Mouse (Mus musculus): Measurements from ENCODE around the gene Ggcx.
A peak's percentile ranks its signal among the peaks of the same experiment; 100 is the strongest.

Gene Ggcx

GRCm38 (mm10) chr6:72414076-72414756, at the start of gene Ggcx:
Gene Ggcx (plus strand): TSS chr6:72414308.
- DNase-seq (ENCODE audit: low read depth), result peak; percentile 82

- DNase-seq (ENCODE audit: low read depth), result no peak
Observed at GRCm38 (mm10) chr6:72364985-72365384, 49.1 kb upstream of the Ggcx start.

- no peak for DNase-seq (ENCODE audit: low read depth)
Observed at GRCm38 (mm10) chr6:72366304-72366703, 47.8 kb upstream of the Ggcx start.

GRCm38 (mm10) chr6:72366844-72367443, 47.2 kb upstream of the Ggcx start, which contains the start of gene Rnf181:
Gene Rnf181 (minus strand): TSS chr6:72366956.
- DNase-seq (ENCODE audit: low read depth), result no peak

- DNase-seq (ENCODE audit: low read depth), result no peak
Observed at GRCm38 (mm10) chr6:72367460-72367974, 46.6 kb upstream of the Ggcx start.

GRCm38 (mm10) chr6:72369557-72369956, 44.6 kb upstream of the Ggcx start:
- no peak for DNase-seq (ENCODE audit: low read depth)

GRCm38 (mm10) chr6:72370091-72370490, 44.0 kb upstream of the Ggcx start:
- DNase-seq (ENCODE audit: low read depth), result no peak

GRCm38 (mm10) chr6:72371147-72371546, 43.0 kb upstream of the Ggcx start:
- no peak for DNase-seq (ENCODE audit: low read depth)

GRCm38 (mm10) chr6:72371571-72371970, 42.5 kb upstream of the Ggcx start:
- DNase-seq (ENCODE audit: low read depth), result peak; percentile 71

- no peak for DNase-seq (ENCODE audit: low read depth)
Observed at GRCm38 (mm10) chr6:72373184-72373583, 40.9 kb upstream of the Ggcx start.

- DNase-seq (ENCODE audit: low read depth), result no peak
Observed at GRCm38 (mm10) chr6:72374206-72374605, 39.9 kb upstream of the Ggcx start.

- DNase-seq (ENCODE audit: low read depth), result no peak
Observed at GRCm38 (mm10) chr6:72374820-72375563, 39.1 kb upstream of the Ggcx start.

GRCm38 (mm10) chr6:72378510-72379234, 35.4 kb upstream of the Ggcx start:
- no peak for DNase-seq (ENCODE audit: low read depth)

GRCm38 (mm10) chr6:72379377-72380130, 34.6 kb upstream of the Ggcx start:
- DNase-seq (ENCODE audit: low read depth), result no peak

- peak; percentile 37 for DNase-seq (ENCODE audit: low read depth)
Observed at GRCm38 (mm10) chr6:72380131-72380770, 33.9 kb upstream of the Ggcx start, which contains the start of gene Vamp5. Gene Vamp5 (minus strand): TSS chr6:72380468.

- no peak for DNase-seq (ENCODE audit: low read depth)
Observed at GRCm38 (mm10) chr6:72382494-72382893, 31.6 kb upstream of the Ggcx start.

GRCm38 (mm10) chr6:72383142-72383820, 30.8 kb upstream of the Ggcx start:
- DNase-seq (ENCODE audit: low read depth), result peak; percentile 79

GRCm38 (mm10) chr6:72383952-72384351, 30.2 kb upstream of the Ggcx start:
- no peak for DNase-seq (ENCODE audit: low read depth)

GRCm38 (mm10) chr6:72385258-72385657, 28.9 kb upstream of the Ggcx start:
- DNase-seq (ENCODE audit: low read depth), result no peak

- DNase-seq (ENCODE audit: low read depth), result no peak
Observed at GRCm38 (mm10) chr6:72386561-72386960, 27.5 kb upstream of the Ggcx start.

Data from fibroblast of lung, adult 2 months (primary cell).